9 mouse cellular contexts compared by ENCODE assay signal in the genomic region with DNA sequence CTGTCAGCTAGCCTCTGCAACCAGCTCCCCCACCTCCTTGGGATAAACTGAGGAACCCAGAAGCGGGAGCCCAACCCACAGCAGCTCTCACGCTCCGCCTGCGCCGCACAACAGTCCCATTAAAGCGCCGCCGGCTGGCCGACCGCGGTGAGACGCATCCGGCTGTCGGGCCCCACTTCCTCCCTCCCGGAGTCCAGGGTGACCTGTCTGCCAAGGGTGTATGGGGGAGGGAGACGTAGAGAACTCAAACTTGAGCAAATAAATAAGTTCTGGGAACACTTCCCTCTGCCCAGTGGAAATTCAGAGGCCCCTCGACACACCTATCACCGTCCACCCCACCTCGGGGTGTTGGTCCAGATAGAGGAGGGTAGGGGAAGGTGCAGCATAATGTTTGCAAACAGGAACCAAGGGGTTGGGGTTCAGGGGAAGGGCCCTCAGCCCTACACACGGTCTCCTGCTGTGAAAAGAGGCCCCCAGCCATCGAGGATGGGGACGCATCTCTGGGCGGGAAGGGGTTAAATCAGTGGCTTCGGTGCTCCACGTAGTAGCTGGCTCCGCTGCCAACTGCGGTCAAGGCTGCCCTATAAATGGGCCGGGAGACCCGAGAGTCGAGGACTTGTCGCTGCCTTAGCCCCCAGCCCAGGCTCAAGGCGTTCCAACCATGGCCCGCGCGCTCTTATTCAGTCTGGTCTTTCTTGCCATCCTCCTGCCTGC. TPM values are rescaled to one million over a fixed set of nuclear protein-coding genes. Genes with fewer than 3 reads are reported as not detected.
DNase-seq lines count a peak whose midpoint lies in the region; ATAC-seq lines count a peak whose summit lies in the region.
"Had no signal": no experiment of that assay in that cellular context is flagged by ENCODE, and none has a peak within 500 bp of the region (broad histone marks: within the 10 kb centered on the region; RNA-seq: fewer than 3 reads in every experiment).

A gene (plus strand): TSS at position 611 of the 714 bp plus-strand sequence.

- no peaks in the 10 kb centered on the region for H3K9me3 ChIP-seq in forebrain, embryonic 12.5 days
- H3K9me3 ChIP-seq in hindbrain, embryonic 11.5 days (ENCODE audit: control insufficient read depth, low read length), result no peaks in the 10 kb centered on the region
- H3K9me3 ChIP-seq in limb, embryonic 12.5 days, result no peaks in the 10 kb centered on the region
- no peaks in the 10 kb centered on the region for H3K9me3 ChIP-seq in midbrain, embryonic 10.5 days (replicated peaks)
- H3K9me3 ChIP-seq in stomach, embryonic 16.5 days (replicated peaks; ENCODE audit: control insufficient read depth, low read length), result no peaks in the 10 kb centered on the region

- H3K36me3 ChIP-seq in forebrain, embryonic 12.5 days (replicated peaks), result no peaks in the 10 kb centered on the region
- no peaks in the 10 kb centered on the region for H3K36me3 ChIP-seq in hindbrain, embryonic 11.5 days (ENCODE audit: control insufficient read depth, insufficient read depth, low read length)
- peaks cover 17% of the 10 kb centered on the region for H3K36me3 ChIP-seq in limb, embryonic 12.5 days
- H3K36me3 ChIP-seq in midbrain, embryonic 10.5 days, result peaks cover 13% of the 10 kb centered on the region
- H3K36me3 ChIP-seq in stomach, embryonic 16.5 days (ENCODE audit: control insufficient read depth, insufficient read depth, low read length), result no peaks in the 10 kb centered on the region

- peak; percentile 69 for DNase-seq in urinary bladder, postnatal 14 days (ENCODE audit: low spot score)
- no peak for DNase-seq in urinary bladder, adult 18-20 months (ENCODE audit: low spot score in 2 of 2)
- DNase-seq in hindbrain, embryonic 11.5 days (ENCODE audit: low spot score), result peak; percentile 56
- DNase-seq in midbrain, embryonic 10.5 days (ENCODE audit: low spot score), result peak; percentile 64

- no peak for ATAC-seq in forebrain, embryonic 12.5 days (ENCODE audit: low FRiP score)
- peak; percentile 12; the same call in 1 of the 2 replicates for ATAC-seq in hindbrain, embryonic 11.5 days (ENCODE audit: low FRiP score)
- ATAC-seq in limb, embryonic 12.5 days (ENCODE audit: insufficient number of reproducible peaks, insufficient read depth, low FRiP score, low TSS enrichment, low read depth), result no peak
- ATAC-seq in stomach, embryonic 16.5 days (ENCODE audit: insufficient read depth, low FRiP score), result peak; percentile 81
- no peak for ATAC-seq in cerebellum, adult (ENCODE audit: insufficient number of reproducible peaks, low FRiP score, low TSS enrichment)

- H3K4me3 ChIP-seq in forebrain, embryonic 12.5 days (replicated peaks), result peak within 1 kb of the TSS; percentile 25
- H3K4me3 ChIP-seq in hindbrain, embryonic 11.5 days (ENCODE audit: low read depth, low read length), result peak within 1 kb of the TSS; percentile 23
- peak within 1 kb of the TSS; percentile 29 for H3K4me3 ChIP-seq in limb, embryonic 12.5 days (replicated peaks)
- peak within 1 kb of the TSS; percentile 42 for H3K4me3 ChIP-seq in midbrain, embryonic 10.5 days
- peak within 1 kb of the TSS; percentile 35 for H3K4me3 ChIP-seq in stomach, embryonic 16.5 days (replicated peaks; ENCODE audit: low read length)
- H3K4me3 ChIP-seq: myocyte had no signal

- 2% methylated on average over 35 of the region's 35 CpGs for WGBS in forebrain, embryonic 12.5 days
- 2% methylated on average over 35 of the region's 35 CpGs for WGBS in hindbrain, embryonic 11.5 days
- under 1% methylated on average over 35 of the region's 35 CpGs for WGBS in limb, embryonic 12.5 days
- WGBS in midbrain, embryonic 10.5 days, result 2% methylated on average over 35 of the region's 35 CpGs
- WGBS in stomach, embryonic 16.5 days, result 11% methylated on average over 35 of the region's 35 CpGs

- H3K4me2 ChIP-seq in forebrain, embryonic 12.5 days, result peak within 1 kb of the TSS; percentile 51
- H3K4me2 ChIP-seq in hindbrain, embryonic 11.5 days (replicated peaks; ENCODE audit: low read depth, low read length), result peak within 1 kb of the TSS; percentile 38
- H3K4me2 ChIP-seq in limb, embryonic 12.5 days, result peak within 1 kb of the TSS; percentile 55
- peak within 1 kb of the TSS; percentile 53 for H3K4me2 ChIP-seq in stomach, embryonic 16.5 days (ENCODE audit: low read depth, low read length)

- peak within 1 kb of the TSS; percentile 18 for H3K9ac ChIP-seq in forebrain, embryonic 12.5 days
- H3K9ac ChIP-seq in hindbrain, embryonic 11.5 days (ENCODE audit: low read depth, low read length), result peak within 1 kb of the TSS; percentile 42; the same call in 1 of the 2 replicates
- peak within 1 kb of the TSS; percentile 44; the same call in 1 of the 2 replicates for H3K9ac ChIP-seq in limb, embryonic 12.5 days (replicated peaks)
- peak within 1 kb of the TSS; percentile 55 for H3K9ac ChIP-seq in stomach, embryonic 16.5 days (ENCODE audit: low read length)

- H3K4me1 ChIP-seq in forebrain, embryonic 12.5 days, result peaks cover 18% of the 10 kb centered on the region
- peaks cover 3% of the 10 kb centered on the region; the same call in 1 of the 2 replicates for H3K4me1 ChIP-seq in hindbrain, embryonic 11.5 days (replicated peaks; ENCODE audit: control insufficient read depth, insufficient read depth, low read length)
- H3K4me1 ChIP-seq in limb, embryonic 12.5 days (replicated peaks), result peaks cover 27% of the 10 kb centered on the region
- H3K4me1 ChIP-seq in midbrain, embryonic 10.5 days, result peaks cover 21% of the 10 kb centered on the region
- H3K4me1 ChIP-seq in stomach, embryonic 16.5 days (ENCODE audit: control insufficient read depth, insufficient read depth, low read length), result peaks cover 11% of the 10 kb centered on the region; the same call in 1 of the 2 replicates

- no peak within 1 kb of the TSS for H3K27ac ChIP-seq in forebrain, embryonic 12.5 days
- no peak within 1 kb of the TSS for H3K27ac ChIP-seq in hindbrain, embryonic 11.5 days (ENCODE audit: low read depth, low read length)
- peak within 1 kb of the TSS; percentile 59 for H3K27ac ChIP-seq in limb, embryonic 12.5 days
- H3K27ac ChIP-seq in midbrain, embryonic 10.5 days (replicated peaks), result peak within 1 kb of the TSS; percentile 67
- peak within 1 kb of the TSS; percentile 82 for H3K27ac ChIP-seq in stomach, embryonic 16.5 days (ENCODE audit: low read length)

- peaks cover 37% of the 10 kb centered on the region for H3K27me3 ChIP-seq in forebrain, embryonic 12.5 days
- H3K27me3 ChIP-seq in hindbrain, embryonic 11.5 days (ENCODE audit: control insufficient read depth, insufficient read depth, low read length), result peaks cover 22% of the 10 kb centered on the region
- H3K27me3 ChIP-seq in limb, embryonic 12.5 days, result peaks cover 28% of the 10 kb centered on the region
- peaks cover 51% of the 10 kb centered on the region for H3K27me3 ChIP-seq in midbrain, embryonic 10.5 days (ENCODE audit: low read depth, poor library complexity, severe bottlenecking)
- no peaks in the 10 kb centered on the region for H3K27me3 ChIP-seq in stomach, embryonic 16.5 days (ENCODE audit: control insufficient read depth, insufficient read depth, low read length)

RNA-seq across cellular contexts. Expression of the gene that starts here (rescaled TPM):
- polyA plus RNA-seq in forebrain, embryonic 12.5 days (2016; fragmentation: Nextera tagmentation; extraction: Ambion mirVana), result 0.69 TPM in 1 of 2 replicates, not detected in the other
- polyA plus RNA-seq in hindbrain, embryonic 11.5 days (2014; fragmentation: Nextera tagmentation; extraction: Ambion mirVana), result 0.49 and 0.52 TPM in 2 replicates
- polyA plus RNA-seq in limb, embryonic 12.5 days (2016; fragmentation: Nextera tagmentation; extraction: Ambion mirVana), result 3.6 and 5.3 TPM in 2 replicates
- polyA plus RNA-seq in midbrain, embryonic 10.5 days (2016; fragmentation: Nextera tagmentation; extraction: Ambion mirVana), result 0.12 and 0.39 TPM in 2 replicates
- polyA plus RNA-seq in stomach, embryonic 16.5 days (2015; fragmentation: Nextera tagmentation; extraction: Ambion mirVana), result 16.1 and 22.6 TPM in 2 replicates

Comparison
In these comparisons a context has a peak if more than half of its experiments do, and no peak if none do; other contexts are left out.
1. Peak in DNase-seq, ATAC-seq, H3K4me3 ChIP-seq, H3K9ac ChIP-seq and H3K4me2 ChIP-seq in hindbrain, embryonic 11.5 days; RNA of the gene not detected or under 1 TPM.
2. Peak in DNase-seq, H3K4me3 ChIP-seq and H3K27ac ChIP-seq in midbrain, embryonic 10.5 days; RNA of the gene not detected or under 1 TPM.
3. H3K27ac ChIP-seq: peak in limb, embryonic 12.5 days (single experiment) and stomach, embryonic 16.5 days (single experiment); none in forebrain, embryonic 12.5 days (single experiment) and hindbrain, embryonic 11.5 days (single experiment).
4. Peak in every context shown above with its lines, with median percentiles within 50 percentile points of each other: H3K4me2 ChIP-seq, H3K4me3 ChIP-seq and H3K9ac ChIP-seq.